Mouse (Mus musculus) heart, postnatal 0 days (tissue): Measurements from ENCODE around the gene Soat1.

Experiments used
- CTCF ChIP-seq: IDR thresholded peaks from 2 replicates; pipeline ENCODE4 v1.5.1; 2016; ENCODE audit warnings: antibody characterized with exemption, control low read depth, low read depth
- EP300 ChIP-seq: IDR thresholded peaks from 2 replicates; pipeline ENCODE4 v1.6.1; 2016; ENCODE audit warnings: antibody characterized with exemption, low read depth

DNA sequence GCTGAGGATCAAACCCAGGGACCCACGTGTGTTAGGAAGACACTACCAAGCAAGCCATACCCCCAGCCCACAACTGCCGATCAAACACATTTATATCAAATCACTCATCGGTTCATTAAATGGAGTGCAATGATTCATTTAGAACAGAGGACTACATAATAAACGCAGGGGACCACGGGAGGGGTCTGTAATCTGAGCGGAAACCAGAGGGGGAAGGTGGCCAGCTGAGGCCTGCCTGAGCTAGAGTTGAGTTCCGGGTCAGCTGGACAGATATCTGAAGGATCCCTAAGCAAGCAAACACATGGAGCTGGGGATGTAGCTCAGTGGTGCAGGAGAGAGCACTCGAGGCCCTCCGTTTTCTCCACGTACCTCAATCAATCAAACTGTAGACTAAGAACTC, 20.3 kb downstream of the Soat1 start:
- TF ChIP-seq EP300: no peak
- no peak for TF ChIP-seq CTCF
